Mouse (Mus musculus) cerebellum, adult 8-10 months (tissue): ENCODE data around the gene Gm5565.
"Not testable (repeated sequence)": the region's sequence is repeated elsewhere in the genome, so short reads cannot be mapped to it uniquely, and the experiment has no call there.

ENCODE experiments used
- DNase-seq: peaks from one replicate; pipeline ENCODE4 v3.0.0; 2022

Gm5565 gene

DNA sequence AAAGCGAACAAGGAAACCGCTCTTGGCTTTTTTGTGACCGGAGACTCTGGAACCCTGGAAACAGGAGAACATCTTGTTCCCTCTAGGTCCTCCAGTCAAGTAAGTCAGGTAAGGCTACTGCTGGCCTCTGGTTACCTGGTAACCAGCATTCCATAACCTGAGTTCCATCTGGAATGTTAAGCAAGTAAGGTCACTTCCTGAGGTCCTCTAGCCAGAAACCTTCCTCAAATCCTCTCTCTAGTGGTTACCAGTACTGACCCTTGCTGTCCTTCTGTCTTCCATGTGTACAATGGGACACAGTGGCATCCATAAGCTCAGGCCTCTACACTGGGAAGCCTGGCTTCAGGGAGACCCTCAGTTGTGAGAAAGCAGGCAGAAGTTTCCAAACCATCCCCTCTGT is at the start of gene Gm5565:
TSS of gene Gm5565 (minus strand) at position 101 of the 400 bp plus-strand sequence.
- DNase-seq: not testable (repeated sequence)

DNA sequence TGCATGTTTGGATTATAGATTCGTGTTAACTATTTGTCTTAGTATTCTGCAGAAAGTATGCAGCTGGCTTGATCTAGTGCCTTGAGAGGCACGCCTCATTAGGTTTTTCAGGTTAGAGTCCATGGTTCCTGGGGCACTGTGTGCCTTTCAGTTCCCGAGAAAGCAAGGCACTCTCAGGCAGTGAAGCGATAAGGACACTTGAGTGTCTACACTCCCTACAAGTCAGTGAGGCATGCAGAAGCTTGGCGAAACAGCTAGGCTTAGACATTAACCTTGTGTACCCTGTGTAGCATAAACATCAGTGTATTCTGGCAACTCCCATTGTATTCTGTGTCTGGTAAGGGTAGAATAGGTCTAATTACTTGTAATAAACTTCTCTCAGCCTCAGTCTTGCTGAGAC is 45.2 kb upstream of the Gm5565 start:
- DNase-seq: no peak

DNA sequence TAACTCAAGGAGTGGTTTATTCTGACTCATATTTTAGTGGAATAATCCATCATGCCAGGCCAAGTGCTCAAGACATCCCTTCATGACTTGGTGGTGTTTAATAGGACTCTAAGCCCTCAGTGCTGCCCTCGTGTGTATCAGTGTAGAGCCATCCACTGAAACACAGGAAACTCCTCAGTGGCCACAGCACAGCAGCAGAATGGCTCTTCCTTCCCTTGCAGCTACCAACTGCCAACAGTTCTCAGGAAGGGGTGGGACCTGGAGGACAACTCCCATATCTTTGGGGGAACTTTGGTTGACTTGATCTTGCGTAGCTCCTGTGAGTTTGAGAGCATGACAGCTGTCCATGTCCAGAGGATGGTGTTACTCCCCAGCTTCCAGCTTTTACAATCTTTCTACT is 43.6 kb upstream of the Gm5565 start:
- DNase-seq: no peak

DNA sequence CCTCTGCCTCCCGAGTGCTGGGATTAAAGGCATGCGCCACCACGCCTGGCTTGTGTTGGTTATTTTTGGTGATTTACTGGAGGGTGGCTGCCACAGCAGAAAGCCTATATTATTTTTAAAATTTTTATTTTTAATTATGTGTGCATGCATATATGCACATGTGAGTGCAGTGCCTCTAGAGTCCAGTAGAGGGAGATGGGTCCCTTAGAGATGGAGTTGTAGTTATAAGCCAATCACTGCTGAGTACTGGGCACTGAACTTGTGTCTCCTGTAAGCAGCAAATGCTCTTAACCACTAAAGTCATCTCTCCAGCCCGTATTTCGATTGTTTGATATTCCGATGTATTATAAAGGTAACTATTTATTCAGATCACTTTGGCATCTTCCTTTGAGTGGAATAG is 40.2 kb upstream of the Gm5565 start:
- DNase-seq: no peak

DNA sequence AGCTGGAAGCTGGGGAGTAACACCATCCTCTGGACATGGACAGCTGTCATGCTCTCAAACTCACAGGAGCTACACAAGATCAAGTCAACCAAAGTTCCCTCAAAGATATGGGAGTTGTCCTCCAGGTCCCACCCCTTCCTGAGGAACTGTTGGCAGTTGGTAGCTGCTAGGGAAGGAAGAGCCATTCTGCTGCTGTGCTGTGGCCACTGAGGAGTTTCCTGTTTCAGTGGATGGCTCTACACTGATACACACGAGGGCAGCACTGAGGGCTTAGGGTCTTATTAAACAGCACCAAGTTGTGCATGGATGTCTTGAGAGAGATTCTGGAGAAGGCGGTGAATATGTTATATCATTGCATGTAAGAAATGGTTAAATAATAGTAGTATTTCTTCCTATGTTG is 39.2 kb upstream of the Gm5565 start:
- DNase-seq: no peak

DNA sequence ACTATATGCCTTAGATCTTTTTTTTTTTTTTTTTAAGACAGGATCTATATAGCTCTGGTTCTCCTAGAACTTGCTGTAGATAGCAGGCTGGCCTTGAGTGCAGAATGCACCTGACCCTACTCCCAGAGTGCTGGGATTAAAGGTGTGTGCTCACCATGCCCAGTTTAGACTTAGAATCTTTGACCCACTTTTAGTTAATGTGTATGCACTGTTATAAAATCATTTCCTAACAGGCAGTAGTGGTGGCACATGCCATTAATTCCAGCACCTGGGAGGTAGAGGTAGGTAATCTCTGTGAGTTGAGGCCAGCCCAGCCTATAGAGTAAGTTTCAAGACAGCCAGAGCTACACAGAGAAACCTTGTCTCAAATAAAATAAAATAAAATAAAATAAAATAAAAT is 38.7 kb upstream of the Gm5565 start:
- no peak for DNase-seq

DNA sequence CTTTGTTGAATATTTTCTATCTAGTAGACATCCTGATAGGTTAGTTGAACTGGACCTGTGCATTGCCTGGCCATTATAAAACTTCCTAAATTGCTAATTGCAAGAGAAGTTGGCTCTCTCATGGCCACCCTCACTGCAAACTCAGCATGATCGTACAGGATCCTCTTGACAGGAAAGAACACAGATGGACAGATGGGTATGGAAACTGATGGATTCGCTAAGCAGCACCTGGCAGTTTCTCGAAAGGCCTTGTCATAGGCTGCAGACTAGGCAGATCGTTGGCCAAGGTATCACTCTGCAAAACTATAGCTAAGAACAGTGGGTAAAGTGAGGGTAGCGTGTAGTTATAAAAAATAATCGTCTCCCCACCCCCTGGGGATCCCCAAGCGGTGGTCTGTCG is 33.0 kb upstream of the Gm5565 start:
- no peak for DNase-seq

DNA sequence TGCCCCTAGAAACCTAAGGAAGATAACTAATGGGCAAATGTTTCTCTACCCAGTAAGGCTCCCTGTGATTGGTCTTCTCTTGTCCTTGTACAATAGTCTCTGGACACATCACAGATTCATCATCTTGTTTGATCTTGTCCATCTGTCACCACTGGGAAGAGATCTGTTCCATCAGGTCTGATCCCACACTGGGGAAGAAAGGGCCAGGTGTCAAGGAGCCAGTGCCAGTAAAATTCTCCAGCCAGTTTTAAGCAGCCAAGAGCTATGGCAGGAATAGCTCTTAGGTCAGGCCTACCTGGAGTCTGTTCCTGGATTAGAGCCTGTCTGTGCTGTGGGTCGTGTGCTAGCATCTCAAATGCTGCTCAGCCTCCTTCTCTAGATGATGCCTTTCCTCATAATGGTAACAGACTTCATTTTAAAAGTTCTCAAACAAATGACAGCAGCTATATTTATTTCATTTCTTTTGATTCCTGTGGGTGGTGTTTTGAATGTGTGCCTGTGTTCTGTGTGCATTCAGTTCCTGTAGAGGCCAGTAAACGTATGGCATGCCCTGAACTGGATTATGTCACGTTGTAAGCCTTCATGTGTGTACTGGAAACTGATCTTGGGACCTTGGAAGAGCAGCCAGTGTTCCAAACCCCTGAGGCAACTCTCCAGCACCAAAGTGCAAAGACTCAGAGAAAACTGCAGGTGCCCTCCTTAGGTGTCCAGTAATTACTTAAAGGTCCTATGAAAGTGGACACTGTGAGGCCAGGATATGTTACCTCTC is 30.3 kb upstream of the Gm5565 start:
- peak; percentile 80 for DNase-seq

DNA sequence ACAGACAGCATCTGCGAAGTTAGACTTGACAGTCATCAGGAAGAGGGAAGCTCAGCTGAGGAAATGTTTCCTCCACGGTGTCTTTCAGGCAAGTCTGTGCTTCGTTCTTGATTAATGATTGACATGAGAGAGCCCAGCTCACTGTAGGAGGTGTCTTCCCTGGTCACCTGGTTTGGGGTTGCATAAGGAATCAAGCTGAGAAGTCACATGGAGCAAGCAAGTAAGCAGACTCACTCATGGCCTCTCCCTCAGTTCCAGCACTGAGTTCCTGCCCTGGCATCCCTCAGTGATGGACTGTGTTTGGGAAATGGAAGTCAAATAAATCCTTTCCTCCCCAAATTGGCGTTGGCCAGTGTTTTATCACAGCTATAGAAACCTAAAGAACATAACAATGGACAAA is 29.8 kb upstream of the Gm5565 start:
- DNase-seq: peak; percentile 41

DNA sequence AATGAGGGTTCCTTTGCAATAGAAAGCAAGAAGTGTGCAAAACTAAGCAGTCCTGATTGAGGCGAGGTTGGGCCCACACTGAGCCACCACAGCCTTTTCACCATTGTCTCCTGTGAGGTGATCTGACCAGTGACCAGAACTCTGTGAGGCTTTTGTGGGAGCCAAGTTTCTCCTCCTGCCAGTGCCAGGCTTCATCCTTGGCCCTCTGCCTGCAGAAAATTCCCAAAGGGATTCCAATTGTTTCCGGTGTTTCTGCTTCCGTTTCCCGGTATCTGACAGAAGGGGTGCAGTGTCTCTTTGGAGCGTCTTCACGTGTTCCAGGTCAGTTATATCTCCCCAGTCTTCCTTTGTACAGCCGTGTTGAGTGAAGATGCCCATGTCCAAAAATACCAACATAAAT is 28.4 kb upstream of the Gm5565 start:
- peak; percentile 45 for DNase-seq

DNA sequence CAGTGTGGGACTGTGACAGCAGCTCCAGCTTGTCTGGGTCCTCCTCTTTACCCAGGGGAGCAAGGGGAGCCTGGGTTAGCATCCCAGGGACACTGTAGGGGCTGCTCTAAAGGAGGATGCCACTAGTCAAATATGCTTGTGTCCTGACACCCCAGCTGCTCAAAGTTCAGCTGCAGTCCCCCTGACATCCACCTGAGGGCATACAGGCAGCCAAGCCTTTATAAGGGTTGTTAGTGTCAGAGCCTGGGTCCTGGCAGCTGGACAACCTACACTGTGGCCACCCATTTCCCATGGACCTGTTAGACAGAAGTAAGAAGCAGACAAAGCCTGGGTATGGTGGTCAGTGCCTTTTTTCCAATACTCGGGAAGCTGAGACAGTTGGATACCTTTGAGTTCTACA is 27.8 kb upstream of the Gm5565 start:
- no peak for DNase-seq

DNA sequence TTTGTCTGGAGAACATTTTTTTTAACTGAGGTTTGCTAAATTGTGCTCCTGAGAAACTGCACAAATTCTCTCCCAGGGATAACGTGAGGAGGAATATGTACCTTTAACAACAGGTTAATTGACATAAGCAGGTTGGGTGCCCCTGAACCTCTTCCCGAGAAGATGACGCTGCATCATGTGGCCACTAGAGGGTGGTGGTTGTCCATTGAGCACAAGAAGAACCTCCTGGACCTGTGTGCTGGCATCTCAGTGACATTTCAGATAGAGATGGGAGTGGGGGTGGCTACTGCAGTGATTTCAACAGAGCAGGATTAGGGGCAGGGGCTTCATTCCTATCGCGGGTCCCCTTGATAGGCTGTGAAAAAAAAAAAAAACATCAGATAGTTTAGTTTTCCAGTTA is 27.1 kb upstream of the Gm5565 start:
- DNase-seq: peak; percentile 79

DNA sequence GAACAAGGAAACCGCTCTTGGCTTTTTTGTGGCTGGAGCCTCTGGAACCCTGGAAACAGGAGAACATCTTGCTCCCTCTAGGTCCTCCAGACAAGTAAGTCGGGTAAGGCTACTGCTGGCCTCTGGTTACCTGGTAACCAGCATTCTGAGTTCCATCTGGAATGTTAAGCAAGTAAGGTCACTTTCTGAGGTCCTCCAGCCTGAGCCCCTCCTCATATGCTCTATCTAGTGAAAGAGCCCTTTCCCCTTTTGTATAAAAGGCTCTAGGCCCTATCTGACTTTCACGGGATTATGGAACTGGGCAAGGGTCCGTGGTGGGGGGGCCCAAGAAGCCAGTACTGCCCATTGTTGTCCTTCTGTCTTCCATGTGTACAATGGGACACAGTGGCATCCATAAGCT is 24.9 kb upstream of the Gm5565 start, which contains the start of gene 1700001J03Rik:
TSS of gene 1700001J03Rik (minus strand) at position 101 of the 400 bp plus-strand sequence.
- not testable (repeated sequence) for DNase-seq

DNA sequence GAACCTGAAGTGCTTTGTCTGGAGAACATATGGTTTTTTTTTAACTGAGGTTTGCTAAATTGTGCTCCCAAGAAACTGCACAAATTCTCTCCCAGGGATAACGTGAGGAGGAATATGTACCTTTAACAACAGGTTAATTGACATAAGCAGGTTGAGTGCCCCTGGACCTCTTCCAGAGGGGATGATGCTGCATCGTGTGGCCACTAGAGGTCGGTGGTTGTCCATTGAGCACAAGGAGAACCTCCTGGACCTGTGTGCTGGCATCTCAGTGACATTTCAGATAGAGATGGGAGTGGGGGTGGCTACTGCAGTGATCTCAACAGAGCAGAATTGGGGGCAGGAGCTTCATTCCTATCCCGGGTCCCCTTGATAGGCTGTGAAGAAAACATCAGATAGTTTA is 12.4 kb upstream of the Gm5565 start:
- peak; percentile 60 for DNase-seq

DNA sequence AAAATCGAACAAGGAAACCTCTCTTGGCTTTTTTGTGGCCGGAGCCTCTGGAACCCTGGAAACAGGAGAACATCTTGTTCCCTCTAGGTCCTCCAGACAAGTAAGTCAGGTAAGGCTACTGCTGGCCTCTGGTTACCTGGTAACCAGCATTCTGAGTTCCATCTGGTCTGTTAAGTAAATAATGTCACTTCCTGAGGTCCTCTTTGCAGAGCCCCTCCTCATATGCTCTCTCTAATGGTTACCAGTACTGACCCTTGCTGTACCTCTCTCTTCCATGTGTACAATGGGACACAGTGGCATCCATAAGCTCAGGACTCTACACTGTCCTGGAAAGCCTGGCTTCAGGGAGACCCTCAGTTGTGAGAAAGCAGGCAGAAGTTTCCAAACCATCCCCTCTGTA is 10.3 kb upstream of the Gm5565 start, which contains the start of gene Gm6309:
TSS of gene Gm6309 (minus strand) at position 101 of the 400 bp plus-strand sequence.
- DNase-seq: not testable (repeated sequence)

DNA sequence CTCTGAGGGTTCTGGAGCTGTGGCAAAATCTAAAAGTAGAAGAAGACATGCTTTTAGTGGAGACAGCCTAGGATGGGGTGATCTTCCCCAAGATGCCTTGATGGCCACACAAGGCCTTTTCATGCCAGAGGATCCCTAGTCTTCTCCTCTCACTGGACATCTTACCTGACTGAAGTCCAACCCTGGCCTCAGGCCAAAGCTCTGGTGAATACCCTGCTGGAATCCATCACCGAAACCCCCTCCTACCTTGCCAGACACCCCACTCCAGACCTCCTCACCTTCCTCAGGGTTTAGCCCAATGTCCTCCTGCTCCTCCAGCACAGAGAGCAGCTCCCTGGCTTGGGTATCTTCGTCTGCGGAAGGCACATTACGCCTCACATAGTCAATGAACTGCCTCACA is 2.0 kb downstream of the Gm5565 start:
- DNase-seq: not testable (repeated sequence)

DNA sequence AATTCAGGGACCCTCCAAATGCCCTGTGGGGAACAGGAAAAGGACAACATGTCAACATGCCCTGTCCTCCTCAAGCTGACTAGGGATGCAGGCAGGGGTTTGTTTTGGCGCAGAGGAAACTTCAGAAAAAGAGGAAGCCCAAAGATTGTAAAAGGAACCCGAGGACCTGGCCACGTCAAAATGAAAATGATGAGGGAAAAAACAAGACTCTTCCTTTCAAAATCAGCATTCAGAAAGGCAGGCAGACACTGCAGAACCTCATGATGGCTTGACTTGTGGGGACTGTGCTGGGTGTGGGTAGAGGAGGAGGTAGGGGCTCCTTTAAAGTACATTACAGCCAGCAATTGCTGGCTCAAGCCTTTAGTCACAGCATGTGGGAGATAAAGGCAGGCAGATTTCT is 9.9 kb downstream of the Gm5565 start:
- no peak for DNase-seq

DNA sequence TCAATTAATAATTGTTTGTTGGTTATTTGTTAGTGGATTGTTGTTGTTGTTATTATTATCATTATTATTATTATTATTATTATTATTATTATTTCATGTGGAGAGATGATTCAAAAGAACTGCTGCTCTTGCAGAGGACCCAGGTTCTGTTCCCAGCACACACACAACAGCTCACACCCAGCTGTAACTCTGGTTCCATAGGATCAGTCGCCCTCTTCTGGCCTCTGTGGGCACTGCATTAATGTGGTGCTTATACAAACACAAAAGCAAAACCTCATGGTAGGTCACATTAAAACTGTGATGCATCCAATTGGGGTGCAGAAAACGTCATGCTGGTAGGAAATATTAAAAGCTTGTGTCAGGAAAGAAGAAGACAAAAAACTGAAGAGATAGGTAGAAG is 12.4 kb downstream of the Gm5565 start:
- DNase-seq: no peak
